Mouse (Mus musculus): Measurements from ENCODE around the gene Agl. TPM values are rescaled to one million over a fixed set of nuclear protein-coding genes. Genes with fewer than 3 reads are reported as not detected.
"Not testable (repeated sequence)": the region's sequence is repeated elsewhere in the genome, so short reads cannot be mapped to it uniquely, and the experiment has no call there.

Gene Agl
- polyA plus RNA-seq, 1 experiment from 2014 or later: 12.6 TPM

- Histone ChIP-seq H3K4me3 (ENCODE audit: low read depth, low read length) (no peak overlapping the region), H3K4me2 (ENCODE audit: low read length) (no peak overlapping the region), H3K4me1 (ENCODE audit: control insufficient read depth, insufficient read depth, low read length) (no peaks in the 10 kb centered on the region), H3K27ac (ENCODE audit: low read length) (no peak overlapping the region), H3K27me3 (ENCODE audit: control insufficient read depth, insufficient read depth, low read depth, low read length) (no peaks in the 10 kb centered on the region), H3K36me3 (ENCODE audit: control insufficient read depth, insufficient read depth, low read length) (peaks cover 32% of the 10 kb centered on the region), H3K9me3 (replicated peaks; ENCODE audit: control insufficient read depth, low read length, poor library complexity, severe bottlenecking) (no peaks in the 10 kb centered on the region), H3K9ac (ENCODE audit: low read depth, low read length) (no peak overlapping the region)
- 87% methylated on average over 2 of the region's 2 CpGs for WGBS
- ATAC-seq: no peak
Measured at GRCm38 (mm10) chr3:116776961-116777360, 31.0 kb downstream of the Agl start.

GRCm38 (mm10) chr3:116773836-116774235 is 34.1 kb downstream of the Agl start:
- WGBS: 91% methylated on average over 12 of the region's 12 CpGs

GRCm38 (mm10) chr3:116771597-116771996 is 36.4 kb downstream of the Agl start:
- 92% methylated on average over 2 of the region's 2 CpGs for WGBS
- H3K27ac ChIP-seq (ENCODE audit: low read length): no peak overlapping the region
- no peak overlapping the region for H3K4me3 ChIP-seq (ENCODE audit: low read depth, low read length)
- H3K4me1 ChIP-seq (ENCODE audit: control insufficient read depth, insufficient read depth, low read length): no peaks in the 10 kb centered on the region
- H3K4me2 ChIP-seq (ENCODE audit: low read length): no peak overlapping the region
- no peak for ATAC-seq
- H3K36me3 ChIP-seq (ENCODE audit: control insufficient read depth, insufficient read depth, low read length): peaks cover 20% of the 10 kb centered on the region
- H3K27me3 ChIP-seq (ENCODE audit: control insufficient read depth, insufficient read depth, low read depth, low read length): no peaks in the 10 kb centered on the region
- H3K9ac ChIP-seq (ENCODE audit: low read depth, low read length): no peak overlapping the region
- no peaks in the 10 kb centered on the region for H3K9me3 ChIP-seq (replicated peaks; ENCODE audit: control insufficient read depth, low read length, poor library complexity, severe bottlenecking)

More at GRCm38 (mm10) chr3:116773836-116774235, 34.1 kb downstream of the Agl start:
- ATAC-seq: no peak
- Histone ChIP-seq H3K4me2 (ENCODE audit: low read length) (no peak overlapping the region), H3K27me3 (ENCODE audit: control insufficient read depth, insufficient read depth, low read depth, low read length) (no peaks in the 10 kb centered on the region), H3K9ac (ENCODE audit: low read depth, low read length) (no peak overlapping the region), H3K27ac (ENCODE audit: low read length) (no peak overlapping the region), H3K4me3 (ENCODE audit: low read depth, low read length) (no peak overlapping the region), H3K36me3 (ENCODE audit: control insufficient read depth, insufficient read depth, low read length) (peaks cover 26% of the 10 kb centered on the region), H3K4me1 (ENCODE audit: control insufficient read depth, insufficient read depth, low read length) (no peaks in the 10 kb centered on the region), H3K9me3 (replicated peaks; ENCODE audit: control insufficient read depth, low read length, poor library complexity, severe bottlenecking) (no peaks in the 10 kb centered on the region)

- H3K27me3 ChIP-seq (ENCODE audit: control insufficient read depth, insufficient read depth, low read depth, low read length); H3K9ac ChIP-seq (ENCODE audit: low read depth, low read length); H3K4me3 ChIP-seq (ENCODE audit: low read depth, low read length); H3K4me1 ChIP-seq (ENCODE audit: control insufficient read depth, insufficient read depth, low read length); H3K4me2 ChIP-seq (ENCODE audit: low read length); H3K9me3 ChIP-seq (replicated peaks; ENCODE audit: control insufficient read depth, low read length, poor library complexity, severe bottlenecking); H3K27ac ChIP-seq (ENCODE audit: low read length); ATAC-seq: not testable (repeated sequence)
- H3K36me3 ChIP-seq (ENCODE audit: control insufficient read depth, insufficient read depth, low read length): peaks cover 26% of the 10 kb centered on the region
- WGBS: 93% methylated on average over 7 of the region's 7 CpGs
Measured at GRCm38 (mm10) chr3:116766963-116767362, 41.0 kb downstream of the Agl start.

- Histone ChIP-seq H3K36me3 (ENCODE audit: control insufficient read depth, insufficient read depth, low read length) (peaks cover 25% of the 10 kb centered on the region), H3K4me1 (ENCODE audit: control insufficient read depth, insufficient read depth, low read length) (no peaks in the 10 kb centered on the region), H3K9me3 (replicated peaks; ENCODE audit: control insufficient read depth, low read length, poor library complexity, severe bottlenecking) (no peaks in the 10 kb centered on the region), H3K4me3 (ENCODE audit: low read depth, low read length) (no peak overlapping the region), H3K4me2 (ENCODE audit: low read length) (no peak overlapping the region), H3K27ac (ENCODE audit: low read length) (no peak overlapping the region), H3K9ac (ENCODE audit: low read depth, low read length) (no peak overlapping the region), H3K27me3 (ENCODE audit: control insufficient read depth, insufficient read depth, low read depth, low read length) (no peaks in the 10 kb centered on the region)
- 94% methylated on average over 8 of the region's 8 CpGs for WGBS
- no peak for ATAC-seq
Measured at GRCm38 (mm10) chr3:116752818-116753217, 55.1 kb downstream of the Agl start.

GRCm38 (mm10) chr3:116751191-116751860 is 56.6 kb downstream of the Agl start:
- no peaks in the 10 kb centered on the region for H3K4me1 ChIP-seq (ENCODE audit: control insufficient read depth, insufficient read depth, low read length)
- H3K36me3 ChIP-seq (ENCODE audit: control insufficient read depth, insufficient read depth, low read length): peaks cover 22% of the 10 kb centered on the region
- no peaks in the 10 kb centered on the region for H3K27me3 ChIP-seq (ENCODE audit: control insufficient read depth, insufficient read depth, low read depth, low read length)
- H3K4me2 ChIP-seq (ENCODE audit: low read length): no peak overlapping the region
- H3K9me3 ChIP-seq (replicated peaks; ENCODE audit: control insufficient read depth, low read length, poor library complexity, severe bottlenecking): no peaks in the 10 kb centered on the region
- no peak overlapping the region for H3K4me3 ChIP-seq (ENCODE audit: low read depth, low read length)
- no peak overlapping the region for H3K27ac ChIP-seq (ENCODE audit: low read length)
- 84% methylated on average over 4 of the region's 4 CpGs for WGBS
- no peak; the same call in 1 of the 2 replicates for ATAC-seq
- H3K9ac ChIP-seq (ENCODE audit: low read depth, low read length): no peak overlapping the region

GRCm38 (mm10) chr3:116748391-116749170 is 59.4 kb downstream of the Agl start:
- H3K27ac ChIP-seq (ENCODE audit: low read length): no peak overlapping the region
- no peaks in the 10 kb centered on the region for H3K9me3 ChIP-seq (replicated peaks; ENCODE audit: control insufficient read depth, low read length, poor library complexity, severe bottlenecking)
- 0 out of 2 replicates have a peak, but pooled peaks have one; percentile 54 for ATAC-seq
- no peak overlapping the region for H3K4me3 ChIP-seq (ENCODE audit: low read depth, low read length)
- WGBS: 55% methylated on average over 8 of the region's 8 CpGs
- peaks cover 17% of the 10 kb centered on the region for H3K36me3 ChIP-seq (ENCODE audit: control insufficient read depth, insufficient read depth, low read length)
- no peaks in the 10 kb centered on the region for H3K4me1 ChIP-seq (ENCODE audit: control insufficient read depth, insufficient read depth, low read length)
- H3K27me3 ChIP-seq (ENCODE audit: control insufficient read depth, insufficient read depth, low read depth, low read length): no peaks in the 10 kb centered on the region
- H3K9ac ChIP-seq (ENCODE audit: low read depth, low read length): no peak overlapping the region
- no peak overlapping the region for H3K4me2 ChIP-seq (ENCODE audit: low read length)

- not testable (repeated sequence) for H3K4me3 ChIP-seq (ENCODE audit: low read depth, low read length); ATAC-seq; H3K27me3 ChIP-seq (ENCODE audit: control insufficient read depth, insufficient read depth, low read depth, low read length); H3K4me1 ChIP-seq (ENCODE audit: control insufficient read depth, insufficient read depth, low read length); H3K27ac ChIP-seq (ENCODE audit: low read length); H3K4me2 ChIP-seq (ENCODE audit: low read length); H3K9ac ChIP-seq (ENCODE audit: low read depth, low read length); H3K9me3 ChIP-seq (replicated peaks; ENCODE audit: control insufficient read depth, low read length, poor library complexity, severe bottlenecking)
- 91% methylated on average over 7 of the region's 7 CpGs for WGBS
- peaks cover 16% of the 10 kb centered on the region for H3K36me3 ChIP-seq (ENCODE audit: control insufficient read depth, insufficient read depth, low read length)
Measured at GRCm38 (mm10) chr3:116747648-116748047, 60.3 kb downstream of the Agl start.

GRCm38 (mm10) chr3:116740963-116741362 is 67.0 kb downstream of the Agl start:
- H3K27ac ChIP-seq (ENCODE audit: low read length): no peak overlapping the region
- no peak for ATAC-seq
- H3K4me1 ChIP-seq (ENCODE audit: control insufficient read depth, insufficient read depth, low read length): no peaks in the 10 kb centered on the region
- H3K4me3 ChIP-seq (ENCODE audit: low read depth, low read length): no peak overlapping the region
- WGBS: 89% methylated on average over 9 of the region's 9 CpGs
- H3K9me3 ChIP-seq (replicated peaks; ENCODE audit: control insufficient read depth, low read length, poor library complexity, severe bottlenecking): no peaks in the 10 kb centered on the region
- peaks cover 5% of the 10 kb centered on the region for H3K36me3 ChIP-seq (ENCODE audit: control insufficient read depth, insufficient read depth, low read length)
- H3K9ac ChIP-seq (ENCODE audit: low read depth, low read length): no peak overlapping the region
- no peaks in the 10 kb centered on the region for H3K27me3 ChIP-seq (ENCODE audit: control insufficient read depth, insufficient read depth, low read depth, low read length)
- H3K4me2 ChIP-seq (ENCODE audit: low read length): no peak overlapping the region

All from midbrain, embryonic 16.5 days (tissue).